Mouse (Mus musculus) lung, postnatal 0 days (tissue): ENCODE results near the gene Sod1.

Experiments
- CTCF ChIP-seq: IDR thresholded peaks from 2 replicates; pipeline ENCODE4 v1.5.1; 2016; ENCODE audit warnings: antibody characterized with exemption, mild to moderate bottlenecking
- EP300 ChIP-seq: IDR thresholded peaks from 2 replicates; pipeline ENCODE4 v1.6.1; 2016; ENCODE audit warnings: antibody characterized with exemption, mild to moderate bottlenecking, control low read depth

DNA sequence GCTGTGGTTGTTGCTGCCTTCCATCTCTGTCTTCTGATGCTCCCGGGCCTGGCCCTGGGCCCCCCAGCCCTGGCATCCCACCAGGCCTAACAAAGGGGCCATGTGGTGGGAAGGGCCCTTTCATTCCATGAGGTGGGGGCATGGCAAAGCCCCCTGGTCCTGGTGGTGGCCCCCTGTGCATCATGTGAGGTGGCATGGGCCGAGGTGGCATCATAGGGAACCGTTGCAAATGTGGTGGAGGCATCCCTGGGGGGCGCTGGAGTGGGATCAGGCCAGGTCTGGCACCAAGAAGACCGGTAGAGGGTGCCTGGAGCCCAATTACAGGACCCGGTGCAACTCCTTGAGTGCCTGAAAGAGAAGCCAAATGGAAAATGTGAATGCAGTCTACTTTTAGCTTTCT lies 9.3 kb downstream of the Sod1 start:
- no peak for TF ChIP-seq EP300
- TF ChIP-seq CTCF, result no peak
